Mouse (Mus musculus) embryonic facial prominence, embryonic 12.5 days (tissue): Measurements from ENCODE around the gene Spert. TPM values are rescaled to one million over a fixed set of nuclear protein-coding genes. Genes with fewer than 3 reads are reported as not detected.
A peak's percentile ranks its signal among the peaks of the same experiment; 100 is the strongest.

Experiments used
- ATAC-seq: fragments of 200-750 bp; cut with Nextera tagmentation; 2 replicates; pipeline ENCODE4 v1.8.0; 2017; ENCODE audit not compliant: insufficient number of reproducible peaks, insufficient read depth, low FRiP score, low TSS enrichment
- H3K27ac ChIP-seq: fragments of 300-500 bp; sonication (generic); 2 replicates; pipeline ENCODE4 v1.5.1; 2016; ENCODE audit warnings: mild to moderate bottlenecking
- H3K27me3 ChIP-seq: fragments of 300-500 bp; sonication (generic); 2 replicates; pipeline ENCODE4 v1.6.1; 2016; ENCODE audit warnings: mild to moderate bottlenecking, moderate library complexity
- H3K36me3 ChIP-seq: fragments of 300-500 bp; sonication (generic); 2 replicates; pipeline ENCODE4 v1.6.1; 2016; ENCODE audit warnings: mild to moderate bottlenecking
- H3K4me1 ChIP-seq: fragments of 300-500 bp; sonication (generic); 2 replicates; pipeline ENCODE4 v1.6.1; 2016
- H3K4me2 ChIP-seq: fragments of 300-500 bp; sonication (generic); replicated peaks from 2 replicates; pipeline ENCODE4 v1.6.1; 2016; ENCODE audit warnings: mild to moderate bottlenecking, moderate library complexity
- H3K4me3 ChIP-seq: fragments of 300-500 bp; sonication (generic); 2 replicates; pipeline ENCODE4 v1.5.1; 2016; ENCODE audit warnings: mild to moderate bottlenecking
- H3K9ac ChIP-seq: fragments of 300-500 bp; sonication (generic); 2 replicates; pipeline ENCODE4 v1.6.1; 2016; ENCODE audit warnings: mild to moderate bottlenecking, moderate library complexity
- H3K9me3 ChIP-seq: fragments of 300-500 bp; sonication (generic); 2 replicates; pipeline ENCODE4 v1.6.1; 2016; ENCODE audit warnings: mild to moderate bottlenecking, moderate library complexity
- WGBS: fragments of 180-500 bp; shearing (Covaris S2); methylation state at CpG from one replicate; pipeline ENCODE4 v1.1.7; 2016; 5-methylcytosine and 5-hydroxymethylcytosine counted together
- polyA plus RNA-seq: library from polyadenylated mRNA; unstranded; fragments of >200 nt; fragmentation: Nextera tagmentation; extraction: Ambion mirVana; gene quantifications from 2 replicates; pipeline ENCODE4 v1.2.1, GENCODE M21; 2016

Gene Spert
- polyA plus RNA-seq, 1 experiment from 2014 or later, result not detected

GRCm38 (mm10) chr14:75566303-75566702 lies 26.6 kb downstream of the Spert start:
- no peak for ATAC-seq

GRCm38 (mm10) chr14:75565534-75566140 lies 27.3 kb downstream of the Spert start:
- no peaks in the 10 kb centered on the region for H3K27me3 ChIP-seq
- 68% methylated on average over 14 of the region's 14 CpGs for WGBS
- no peak overlapping the region for H3K4me2 ChIP-seq
- no peak for ATAC-seq
- no peak overlapping the region for H3K27ac ChIP-seq
- H3K9me3 ChIP-seq, result no peaks in the 10 kb centered on the region
- no peak overlapping the region for H3K9ac ChIP-seq
- no peak overlapping the region for H3K4me3 ChIP-seq
- H3K36me3 ChIP-seq, result no peaks in the 10 kb centered on the region
- no peaks in the 10 kb centered on the region for H3K4me1 ChIP-seq

More at GRCm38 (mm10) chr14:75566303-75566702, 26.6 kb downstream of the Spert start:
- Histone ChIP-seq H3K4me3 (no peak overlapping the region), H3K4me1 (no peaks in the 10 kb centered on the region), H3K4me2 (no peak overlapping the region), H3K27ac (no peak overlapping the region), H3K9me3 (no peaks in the 10 kb centered on the region), H3K27me3 (no peaks in the 10 kb centered on the region), H3K36me3 (no peaks in the 10 kb centered on the region), H3K9ac (no peak overlapping the region)
- WGBS, result 84% methylated on average over 3 of the region's 3 CpGs

GRCm38 (mm10) chr14:75561577-75562331 lies 31.2 kb downstream of the Spert start:
- WGBS, result 33% methylated on average over 9 of the region's 9 CpGs

GRCm38 (mm10) chr14:75541731-75542130 lies 51.2 kb downstream of the Spert start:
- Histone ChIP-seq H3K36me3 (no peaks in the 10 kb centered on the region), H3K9me3 (no peaks in the 10 kb centered on the region), H3K27me3 (no peaks in the 10 kb centered on the region), H3K4me2 (no peak overlapping the region), H3K4me1 (peaks cover 16% of the 10 kb centered on the region), H3K27ac (peak overlapping the region; percentile 24; the same call in 1 of the 2 replicates), H3K4me3 (no peak overlapping the region), H3K9ac (no peak overlapping the region)
- ATAC-seq, result no peak
- 7% methylated on average over 8 of the region's 8 CpGs for WGBS

More at GRCm38 (mm10) chr14:75561577-75562331, 31.2 kb downstream of the Spert start:
- H3K9me3 ChIP-seq, result no peaks in the 10 kb centered on the region
- H3K9ac ChIP-seq, result no peak overlapping the region
- no peaks in the 10 kb centered on the region for H3K4me1 ChIP-seq
- no peaks in the 10 kb centered on the region for H3K27me3 ChIP-seq
- no peak for ATAC-seq
- no peak overlapping the region for H3K4me2 ChIP-seq
- no peak overlapping the region for H3K4me3 ChIP-seq
- H3K27ac ChIP-seq, result no peak overlapping the region
- no peaks in the 10 kb centered on the region for H3K36me3 ChIP-seq

- no peaks in the 10 kb centered on the region for H3K27me3 ChIP-seq
- H3K36me3 ChIP-seq, result no peaks in the 10 kb centered on the region
- WGBS, result 9% methylated on average over 5 of the region's 5 CpGs
- no peak overlapping the region for H3K4me3 ChIP-seq
- ATAC-seq, result no peak
- H3K9ac ChIP-seq, result no peak overlapping the region
- H3K4me2 ChIP-seq, result no peak overlapping the region
- peaks cover 23% of the 10 kb centered on the region for H3K4me1 ChIP-seq
- 0 out of 2 replicates have a peak overlapping the region, but pooled peaks have one; percentile 24 for H3K27ac ChIP-seq
- H3K9me3 ChIP-seq, result no peaks in the 10 kb centered on the region
Measured at GRCm38 (mm10) chr14:75540996-75541350, 51.9 kb downstream of the Spert start.

- ATAC-seq, result no peak
- H3K4me2 ChIP-seq, result no peak overlapping the region
- no peaks in the 10 kb centered on the region for H3K27me3 ChIP-seq
- H3K9ac ChIP-seq, result no peak overlapping the region
- no peak overlapping the region for H3K4me3 ChIP-seq
- H3K36me3 ChIP-seq, result no peaks in the 10 kb centered on the region
- no peaks in the 10 kb centered on the region for H3K9me3 ChIP-seq
- peaks cover 23% of the 10 kb centered on the region for H3K4me1 ChIP-seq
- 59% methylated on average over 17 of the region's 17 CpGs for WGBS
- H3K27ac ChIP-seq, result no peak overlapping the region
Measured at GRCm38 (mm10) chr14:75540216-75540995, 52.5 kb downstream of the Spert start.

- 47% methylated on average over 2 of the region's 2 CpGs for WGBS
Measured at GRCm38 (mm10) chr14:75539205-75539604, 53.7 kb downstream of the Spert start.

More at GRCm38 (mm10) chr14:75539205-75539604, 53.7 kb downstream of the Spert start:
- Histone ChIP-seq H3K4me2 (no peak overlapping the region), H3K27me3 (no peaks in the 10 kb centered on the region), H3K9me3 (no peaks in the 10 kb centered on the region), H3K36me3 (no peaks in the 10 kb centered on the region), H3K27ac (no peak overlapping the region), H3K9ac (no peak overlapping the region), H3K4me3 (no peak overlapping the region), H3K4me1 (peaks cover 23% of the 10 kb centered on the region)
- no peak for ATAC-seq

Other genes starting within 250 kb of the Spert start
- 0.11 and 0.12 TPM in 2 replicates for gene Siah3, start 137.1 kb downstream of the Spert start, polyA plus RNA-seq
- gene Erich6b, start 49.1 kb upstream of the Spert start, polyA plus RNA-seq, result not detected in 2 replicates
- 25.4 and 27.1 TPM in 2 replicates for gene Cog3, start 161.4 kb upstream of the Spert start, polyA plus RNA-seq
- gene Slc25a30, start 193.9 kb upstream of the Spert start, polyA plus RNA-seq, result 5.3 and 5.5 TPM in 2 replicates